Mouse (Mus musculus): ENCODE data around the gene Iffo2. TPM values are rescaled to one million over a fixed set of nuclear protein-coding genes. Genes with fewer than 3 reads are reported as not detected.

Iffo2 gene
- polyA plus RNA-seq, 1 experiment from 2014 or later: 3.4 TPM

DNA sequence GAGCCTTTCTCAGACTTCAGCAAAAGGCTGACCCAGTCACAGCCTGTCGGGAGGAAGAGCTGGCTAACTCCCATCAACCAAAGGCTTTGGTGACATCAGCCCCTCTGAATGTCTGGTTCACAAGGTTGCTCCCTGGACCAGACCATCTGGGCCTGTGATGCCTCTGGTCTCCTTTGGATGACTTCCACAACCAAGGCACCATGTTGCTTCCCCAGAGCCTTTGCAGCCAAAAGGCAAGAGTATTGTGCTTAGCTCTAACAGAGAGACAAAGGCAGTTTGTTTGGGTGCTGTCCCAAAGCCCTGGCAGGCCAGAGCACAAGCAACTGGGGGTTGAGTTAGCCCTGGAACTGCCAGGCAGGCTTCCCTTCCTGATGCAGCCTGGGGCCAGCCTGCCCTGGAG is 40.4 kb upstream of the Iffo2 start:
- Histone ChIP-seq H3K9me3 (ENCODE audit: control insufficient read depth) (no peaks in the 10 kb centered on the region), H3K36me3 (ENCODE audit: control insufficient read depth, insufficient read depth) (peaks cover 71% of the 10 kb centered on the region), H3K4me1 (replicated peaks; ENCODE audit: control insufficient read depth, insufficient read depth, low read length) (no peaks in the 10 kb centered on the region), H3K4me2 (replicated peaks; ENCODE audit: low read depth) (no peak overlapping the region), H3K27ac (ENCODE audit: low read depth, low read length) (no peak overlapping the region), H3K9ac (ENCODE audit: low read depth, low read length) (no peak overlapping the region), H3K4me3 (ENCODE audit: low read depth, low read length) (no peak overlapping the region), H3K27me3 (replicated peaks; ENCODE audit: control insufficient read depth, insufficient read depth, low read length) (no peaks in the 10 kb centered on the region)
- ATAC-seq: no peak
- 88% methylated on average over 1 of the region's 1 CpGs for WGBS
- TF ChIP-seq CTCF (IDR thresholded peaks at IDR 0.05; ENCODE audit: low read depth): no peak

DNA sequence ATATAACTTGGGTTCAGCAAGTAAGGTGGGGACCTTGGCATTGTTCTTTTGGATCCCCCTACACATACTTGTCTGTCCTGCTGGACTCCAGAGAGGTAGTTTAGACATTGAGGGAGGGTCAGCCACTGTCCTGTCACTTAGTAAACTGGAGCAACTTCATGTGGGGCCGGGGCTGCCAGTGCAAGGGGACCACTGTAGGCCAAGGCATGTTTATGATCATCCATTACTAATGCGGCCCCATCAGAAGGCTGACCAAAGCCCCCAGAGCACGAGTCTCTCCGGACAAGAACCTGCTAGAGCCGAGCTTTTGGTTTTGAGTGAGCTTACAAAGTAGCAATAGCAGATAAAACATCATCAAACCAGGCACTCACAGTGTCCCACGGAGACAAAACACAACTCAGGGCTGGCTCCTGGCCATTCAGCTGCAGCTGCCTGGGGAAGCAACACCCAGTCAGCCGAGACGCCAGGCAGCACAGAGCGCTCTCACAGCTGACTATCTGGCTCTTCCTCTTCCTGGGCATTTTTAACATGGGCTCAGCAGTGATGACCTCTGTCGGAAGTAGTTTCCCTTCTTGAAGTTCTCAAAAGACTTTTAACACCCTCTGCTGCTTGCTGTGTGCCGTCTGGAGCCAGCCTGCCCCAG is 39.8 kb upstream of the Iffo2 start:
- Histone ChIP-seq H3K36me3 (ENCODE audit: control insufficient read depth, insufficient read depth) (peaks cover 65% of the 10 kb centered on the region), H3K4me3 (ENCODE audit: low read depth, low read length) (no peak overlapping the region), H3K4me1 (replicated peaks; ENCODE audit: control insufficient read depth, insufficient read depth, low read length) (no peaks in the 10 kb centered on the region), H3K9ac (ENCODE audit: low read depth, low read length) (no peak overlapping the region), H3K9me3 (ENCODE audit: control insufficient read depth) (no peaks in the 10 kb centered on the region), H3K27ac (ENCODE audit: low read depth, low read length) (peak overlapping the region; percentile 15; the same call in 1 of the 2 replicates), H3K4me2 (replicated peaks; ENCODE audit: low read depth) (no peak overlapping the region), H3K27me3 (replicated peaks; ENCODE audit: control insufficient read depth, insufficient read depth, low read length) (no peaks in the 10 kb centered on the region)
- 78% methylated on average over 11 of the region's 11 CpGs for WGBS
- ATAC-seq: no peak
- TF ChIP-seq CTCF (IDR thresholded peaks at IDR 0.05; ENCODE audit: low read depth): no peak

DNA sequence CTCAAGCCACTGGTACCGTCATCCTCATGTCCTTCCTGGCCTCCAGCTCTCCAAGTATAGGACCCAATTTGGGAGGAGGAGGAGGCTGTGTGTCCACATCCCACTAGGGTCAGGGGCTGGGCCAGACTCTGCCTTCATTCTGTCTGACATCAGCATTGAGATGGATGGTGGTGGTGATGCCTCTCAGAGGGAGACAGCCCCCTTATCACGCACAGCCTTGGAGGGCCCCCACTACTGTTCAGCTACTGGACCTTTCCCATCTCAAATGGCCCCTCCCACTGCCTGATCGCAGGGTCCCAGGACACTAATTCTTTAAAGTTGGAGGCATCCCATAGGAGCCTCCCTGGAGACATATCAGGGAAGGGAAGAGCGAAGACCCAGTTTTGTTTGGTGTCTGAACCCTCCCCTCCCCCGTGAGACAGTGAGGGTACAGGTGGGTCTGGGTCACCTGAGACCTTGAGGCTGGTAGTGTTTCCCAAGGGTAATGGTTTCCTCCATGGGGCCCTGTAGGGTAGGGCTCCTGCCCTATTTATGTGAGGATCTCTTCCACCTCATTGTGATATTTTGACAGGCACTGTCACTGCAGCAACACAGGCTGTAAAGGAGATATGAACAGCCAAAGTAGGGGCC is 38.7 kb upstream of the Iffo2 start:
- Histone ChIP-seq H3K36me3 (ENCODE audit: control insufficient read depth, insufficient read depth) (peaks cover 55% of the 10 kb centered on the region), H3K27me3 (replicated peaks; ENCODE audit: control insufficient read depth, insufficient read depth, low read length) (no peaks in the 10 kb centered on the region), H3K27ac (ENCODE audit: low read depth, low read length) (no peak overlapping the region), H3K9me3 (ENCODE audit: control insufficient read depth) (no peaks in the 10 kb centered on the region), H3K4me1 (replicated peaks; ENCODE audit: control insufficient read depth, insufficient read depth, low read length) (no peaks in the 10 kb centered on the region), H3K9ac (ENCODE audit: low read depth, low read length) (no peak overlapping the region), H3K4me2 (replicated peaks; ENCODE audit: low read depth) (no peak overlapping the region), H3K4me3 (ENCODE audit: low read depth, low read length) (no peak overlapping the region)
- WGBS: 90% methylated on average over 5 of the region's 5 CpGs
- ATAC-seq: no peak
- no peak for TF ChIP-seq CTCF (IDR thresholded peaks at IDR 0.05; ENCODE audit: low read depth)

DNA sequence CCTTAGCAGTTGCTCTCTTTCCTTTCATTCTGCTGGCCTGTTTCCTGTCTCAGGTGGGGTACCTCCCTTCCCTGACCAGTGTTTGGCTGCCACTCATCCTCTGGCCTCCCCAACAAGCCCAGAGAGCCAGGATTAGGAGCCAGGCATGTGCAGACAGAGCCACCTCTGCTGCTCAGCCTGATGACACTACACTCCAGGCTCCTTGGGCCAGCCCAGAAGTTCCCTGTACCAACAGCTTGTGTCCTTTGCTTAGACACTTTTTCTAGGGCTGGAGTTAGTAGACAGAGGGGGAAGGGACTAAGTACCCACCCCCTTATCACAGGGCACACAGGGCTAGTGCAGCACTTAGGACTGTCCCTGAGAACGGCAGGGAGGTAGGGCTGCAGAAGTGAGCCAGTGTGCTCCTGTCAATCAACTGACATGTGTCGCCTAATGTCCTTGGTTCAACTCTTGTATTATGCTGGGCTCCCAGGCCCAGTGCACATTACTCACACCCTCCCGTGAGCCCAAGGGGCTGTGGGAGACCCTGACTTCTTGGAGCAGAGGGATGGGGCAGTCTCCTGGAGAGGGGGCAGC is 38.0 kb upstream of the Iffo2 start:
- H3K27me3 ChIP-seq (replicated peaks; ENCODE audit: control insufficient read depth, insufficient read depth, low read length): no peaks in the 10 kb centered on the region
- no peaks in the 10 kb centered on the region for H3K4me1 ChIP-seq (replicated peaks; ENCODE audit: control insufficient read depth, insufficient read depth, low read length)
- 63% methylated on average over 3 of the region's 3 CpGs for WGBS
- H3K27ac ChIP-seq (ENCODE audit: low read depth, low read length): no peak overlapping the region
- H3K4me3 ChIP-seq (ENCODE audit: low read depth, low read length): no peak overlapping the region
- H3K9ac ChIP-seq (ENCODE audit: low read depth, low read length): no peak overlapping the region
- H3K36me3 ChIP-seq (ENCODE audit: control insufficient read depth, insufficient read depth): peaks cover 49% of the 10 kb centered on the region
- no peaks in the 10 kb centered on the region for H3K9me3 ChIP-seq (ENCODE audit: control insufficient read depth)
- no peak for TF ChIP-seq CTCF (IDR thresholded peaks at IDR 0.05; ENCODE audit: low read depth)
- no peak overlapping the region for H3K4me2 ChIP-seq (replicated peaks; ENCODE audit: low read depth)
- peak; percentile 4; the same call in 1 of the 2 replicates for ATAC-seq

DNA sequence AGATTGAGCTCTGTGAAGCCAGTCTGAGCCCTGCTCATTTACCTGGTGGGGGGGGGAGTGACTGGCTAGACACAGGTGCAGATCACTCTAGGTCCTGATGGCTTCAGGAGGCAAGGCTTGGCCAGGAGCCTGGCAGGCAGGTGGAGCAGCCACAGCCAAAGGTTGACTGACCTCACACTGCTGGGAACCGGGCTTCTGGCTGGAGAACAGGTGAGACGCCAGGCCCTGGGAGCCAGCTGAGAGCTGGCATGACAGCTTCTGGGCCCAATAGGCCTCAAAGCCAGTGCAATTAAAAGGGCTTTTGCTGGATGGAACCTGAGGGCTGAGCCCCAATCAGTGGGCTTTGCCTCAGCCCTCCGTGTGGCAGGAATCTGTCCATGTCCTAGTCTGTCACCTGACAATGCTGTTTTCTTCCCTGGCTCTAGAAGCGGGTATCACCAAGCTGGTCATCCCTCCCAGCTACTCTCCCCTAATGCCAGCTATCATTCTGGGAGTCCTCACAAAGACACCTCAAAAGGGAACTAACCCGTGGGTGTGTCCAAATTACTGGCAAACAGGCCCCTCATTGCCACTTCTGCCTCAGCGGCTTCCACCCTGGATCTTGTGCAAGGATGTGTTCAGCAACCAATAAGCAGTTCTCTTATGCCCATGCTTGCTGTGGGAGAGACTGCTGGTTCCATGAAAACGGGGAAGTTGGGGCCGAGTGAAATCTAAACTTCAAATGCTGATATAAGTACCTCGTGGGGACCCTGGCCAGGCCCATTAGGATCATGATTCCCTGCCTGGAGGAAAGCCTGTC is 36.9 kb upstream of the Iffo2 start:
- 67% methylated on average over 9 of the region's 9 CpGs for WGBS
- H3K4me2 ChIP-seq (replicated peaks; ENCODE audit: low read depth): no peak overlapping the region
- H3K4me1 ChIP-seq (replicated peaks; ENCODE audit: control insufficient read depth, insufficient read depth, low read length): no peaks in the 10 kb centered on the region
- no peak for TF ChIP-seq CTCF (IDR thresholded peaks at IDR 0.05; ENCODE audit: low read depth)
- no peaks in the 10 kb centered on the region for H3K9me3 ChIP-seq (ENCODE audit: control insufficient read depth)
- ATAC-seq: no peak
- H3K27ac ChIP-seq (ENCODE audit: low read depth, low read length): no peak overlapping the region
- H3K4me3 ChIP-seq (ENCODE audit: low read depth, low read length): no peak overlapping the region
- peaks cover 38% of the 10 kb centered on the region for H3K36me3 ChIP-seq (ENCODE audit: control insufficient read depth, insufficient read depth)
- H3K9ac ChIP-seq (ENCODE audit: low read depth, low read length): no peak overlapping the region
- 0 out of 2 replicates have a peak, but pooled peaks cover 3% of the 10 kb centered on the region for H3K27me3 ChIP-seq (replicated peaks; ENCODE audit: control insufficient read depth, insufficient read depth, low read length)

DNA sequence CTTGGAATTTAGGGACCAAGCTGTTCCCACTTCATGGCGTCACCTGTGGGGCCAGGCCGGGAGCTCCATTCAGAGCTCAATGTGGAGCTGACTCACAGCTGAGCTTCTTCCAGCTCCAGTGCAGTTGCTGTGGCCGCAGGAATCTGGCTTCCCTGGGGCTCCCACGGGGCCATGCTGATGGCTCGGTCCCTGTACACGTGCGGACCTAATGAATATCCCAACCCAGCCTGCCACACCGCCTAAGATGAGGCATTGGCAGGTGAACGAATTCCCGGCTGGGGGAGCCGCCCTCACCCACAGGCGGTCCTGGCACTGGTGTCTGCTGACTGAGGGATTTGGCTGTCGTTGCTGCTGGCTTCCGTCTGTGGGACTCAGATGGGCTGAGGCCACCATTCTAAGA is 29.5 kb upstream of the Iffo2 start:
- ATAC-seq: no peak
- no peak overlapping the region for H3K4me3 ChIP-seq (ENCODE audit: low read depth, low read length)

More for the DNA sequence above, 29.5 kb upstream of the Iffo2 start:
- H3K36me3 ChIP-seq (ENCODE audit: control insufficient read depth, insufficient read depth): no peaks in the 10 kb centered on the region
- no peak for TF ChIP-seq CTCF (IDR thresholded peaks at IDR 0.05; ENCODE audit: low read depth)
- no peak overlapping the region for H3K4me2 ChIP-seq (replicated peaks; ENCODE audit: low read depth)
- no peak overlapping the region for H3K27ac ChIP-seq (ENCODE audit: low read depth, low read length)
- H3K9ac ChIP-seq (ENCODE audit: low read depth, low read length): no peak overlapping the region
- H3K27me3 ChIP-seq (replicated peaks; ENCODE audit: control insufficient read depth, insufficient read depth, low read length): 0 out of 2 replicates have a peak, but pooled peaks cover 3% of the 10 kb centered on the region
- no peaks in the 10 kb centered on the region for H3K9me3 ChIP-seq (ENCODE audit: control insufficient read depth)
- H3K4me1 ChIP-seq (replicated peaks; ENCODE audit: control insufficient read depth, insufficient read depth, low read length): no peaks in the 10 kb centered on the region
- 79% methylated on average over 14 of the region's 14 CpGs for WGBS
